Mouse (Mus musculus): ENCODE measurements at regions not wholly inside any gene's neighbourhood (a gene's known extent, or its start where the extent isn't known, plus 50 kb on each side); places are given as distances from the start of the nearest gene placed in this dataset.
"Not testable (repeated sequence)": the region's sequence is repeated elsewhere in the genome, so short reads cannot be mapped to it uniquely, and the experiment has no call there.

GRCm38 (mm10) chr5:61240498-61240897 lies 568.1 kb upstream of the G6pd2 start:
- DNase-seq = no peak

GRCm38 (mm10) chr5:61288506-61288905 lies 520.1 kb upstream of the G6pd2 start:
- DNase-seq = not testable (repeated sequence)

- DNase-seq = no peak
These were observed 493.7 kb upstream of the G6pd2 start for GRCm38 (mm10) chr5:61314951-61315350.

GRCm38 (mm10) chr5:61351372-61351771 lies 457.2 kb upstream of the G6pd2 start:
- DNase-seq = no peak

GRCm38 (mm10) chr5:61355263-61355981 lies 453.2 kb upstream of the G6pd2 start:
- no peak for DNase-seq

- DNase-seq = peak; percentile 7
These were observed 435.7 kb upstream of the G6pd2 start for GRCm38 (mm10) chr5:61372901-61373300.

- DNase-seq = no peak
These were observed 413.5 kb upstream of the G6pd2 start for GRCm38 (mm10) chr5:61394977-61395708.

All from embryo, embryonic 11 days (tissue).